Mouse (Mus musculus): ENCODE measurements around the gene Atp10a. TPM values are rescaled to one million over a fixed set of nuclear protein-coding genes. Genes with fewer than 3 reads are reported as not detected.

Atp10a gene
- polyA plus RNA-seq, 1 experiment from 2014 or later, result 0.93 TPM

- no peaks in the 10 kb centered on the region for H3K9me3 ChIP-seq (replicated peaks; ENCODE audit: control insufficient read depth, low read length)
- H3K9ac ChIP-seq (ENCODE audit: low read length), result no peak overlapping the region
- no peak overlapping the region for H3K4me3 ChIP-seq (ENCODE audit: low read depth, low read length)
- ATAC-seq, result no peak
- no peak overlapping the region for H3K4me2 ChIP-seq (ENCODE audit: low read length)
- H3K4me1 ChIP-seq (ENCODE audit: control insufficient read depth, insufficient read depth, low read length), result 0 out of 2 replicates have a peak, but pooled peaks cover 2% of the 10 kb centered on the region
- no peaks in the 10 kb centered on the region for H3K36me3 ChIP-seq (ENCODE audit: control insufficient read depth, insufficient read depth, low read length)
- WGBS, result 83% methylated on average over 6 of the region's 6 CpGs
- no peak for DNase-seq (ENCODE audit: low spot score)
- H3K27ac ChIP-seq (ENCODE audit: low read depth, low read length), result no peak overlapping the region
- no peaks in the 10 kb centered on the region for H3K27me3 ChIP-seq (replicated peaks; ENCODE audit: control insufficient read depth, insufficient read depth, low read length)
Observed at GRCm38 (mm10) chr7:58772048-58772690, 116.2 kb downstream of the Atp10a start.

- no peaks in the 10 kb centered on the region for H3K4me1 ChIP-seq (ENCODE audit: control insufficient read depth, insufficient read depth, low read length)
- no peaks in the 10 kb centered on the region for H3K9me3 ChIP-seq (replicated peaks; ENCODE audit: control insufficient read depth, low read length)
- no peaks in the 10 kb centered on the region for H3K27me3 ChIP-seq (replicated peaks; ENCODE audit: control insufficient read depth, insufficient read depth, low read length)
- no peak overlapping the region for H3K4me3 ChIP-seq (ENCODE audit: low read depth, low read length)
- no peaks in the 10 kb centered on the region for H3K36me3 ChIP-seq (ENCODE audit: control insufficient read depth, insufficient read depth, low read length)
- no peak for DNase-seq (ENCODE audit: low spot score)
- no peak for ATAC-seq
- no peak overlapping the region for H3K4me2 ChIP-seq (ENCODE audit: low read length)
- H3K27ac ChIP-seq (ENCODE audit: low read depth, low read length), result no peak overlapping the region
- no peak overlapping the region for H3K9ac ChIP-seq (ENCODE audit: low read length)
Observed at GRCm38 (mm10) chr7:58779146-58779545, 123.2 kb downstream of the Atp10a start.

GRCm38 (mm10) chr7:58786986-58787385 is 131.0 kb downstream of the Atp10a start:
- ATAC-seq (peak; percentile 69), DNase-seq (ENCODE audit: low spot score) (peak; percentile 64)
- H3K4me3 ChIP-seq (ENCODE audit: low read depth, low read length), result no peak overlapping the region
- H3K36me3 ChIP-seq (ENCODE audit: control insufficient read depth, insufficient read depth, low read length), result no peaks in the 10 kb centered on the region
- no peaks in the 10 kb centered on the region for H3K27me3 ChIP-seq (replicated peaks; ENCODE audit: control insufficient read depth, insufficient read depth, low read length)
- peaks cover 6% of the 10 kb centered on the region; the same call in 1 of the 2 replicates for H3K4me1 ChIP-seq (ENCODE audit: control insufficient read depth, insufficient read depth, low read length)
- H3K4me2 ChIP-seq (ENCODE audit: low read length), result no peak overlapping the region
- no peaks in the 10 kb centered on the region for H3K9me3 ChIP-seq (replicated peaks; ENCODE audit: control insufficient read depth, low read length)
- WGBS, result 65% methylated on average over 4 of the region's 4 CpGs
- 0 out of 2 replicates have a peak overlapping the region, but pooled peaks have one; percentile 52 for H3K27ac ChIP-seq (ENCODE audit: low read depth, low read length)
- H3K9ac ChIP-seq (ENCODE audit: low read length), result no peak overlapping the region

GRCm38 (mm10) chr7:58787585-58787984 is 131.6 kb downstream of the Atp10a start:
- no peak overlapping the region for H3K4me3 ChIP-seq (ENCODE audit: low read depth, low read length)
- no peak overlapping the region for H3K4me2 ChIP-seq (ENCODE audit: low read length)
- no peak overlapping the region for H3K27ac ChIP-seq (ENCODE audit: low read depth, low read length)
- peaks cover 6% of the 10 kb centered on the region; the same call in 1 of the 2 replicates for H3K4me1 ChIP-seq (ENCODE audit: control insufficient read depth, insufficient read depth, low read length)
- H3K36me3 ChIP-seq (ENCODE audit: control insufficient read depth, insufficient read depth, low read length), result no peaks in the 10 kb centered on the region
- no peak for ATAC-seq
- no peak overlapping the region for H3K9ac ChIP-seq (ENCODE audit: low read length)
- DNase-seq (ENCODE audit: low spot score), result no peak
- 30% methylated on average over 3 of the region's 4 CpGs for WGBS
- H3K27me3 ChIP-seq (replicated peaks; ENCODE audit: control insufficient read depth, insufficient read depth, low read length), result no peaks in the 10 kb centered on the region
- H3K9me3 ChIP-seq (replicated peaks; ENCODE audit: control insufficient read depth, low read length), result no peaks in the 10 kb centered on the region

- Histone ChIP-seq H3K9me3 (replicated peaks; ENCODE audit: control insufficient read depth, low read length) (no peaks in the 10 kb centered on the region), H3K27me3 (replicated peaks; ENCODE audit: control insufficient read depth, insufficient read depth, low read length) (no peaks in the 10 kb centered on the region), H3K27ac (ENCODE audit: low read depth, low read length) (peak overlapping the region; percentile 41; the same call in 1 of the 2 replicates), H3K4me2 (ENCODE audit: low read length) (no peak overlapping the region), H3K4me1 (ENCODE audit: control insufficient read depth, insufficient read depth, low read length) (peaks cover 6% of the 10 kb centered on the region; the same call in 1 of the 2 replicates), H3K9ac (ENCODE audit: low read length) (no peak overlapping the region), H3K36me3 (ENCODE audit: control insufficient read depth, insufficient read depth, low read length) (no peaks in the 10 kb centered on the region), H3K4me3 (ENCODE audit: low read depth, low read length) (no peak overlapping the region)
- peak; percentile 56 for DNase-seq (ENCODE audit: low spot score)
- peak; percentile 51; the same call in 1 of the 2 replicates for ATAC-seq
- WGBS, result 51% methylated on average over 7 of the region's 7 CpGs
Observed at GRCm38 (mm10) chr7:58788424-58789261, 132.7 kb downstream of the Atp10a start.

- 93% methylated on average over 6 of the region's 6 CpGs for WGBS
- no peaks in the 10 kb centered on the region for H3K27me3 ChIP-seq (replicated peaks; ENCODE audit: control insufficient read depth, insufficient read depth, low read length)
- H3K4me2 ChIP-seq (ENCODE audit: low read length), result no peak overlapping the region
- no peak overlapping the region for H3K9ac ChIP-seq (ENCODE audit: low read length)
- ATAC-seq (no peak), DNase-seq (ENCODE audit: low spot score) (no peak)
- H3K36me3 ChIP-seq (ENCODE audit: control insufficient read depth, insufficient read depth, low read length), result no peaks in the 10 kb centered on the region
- H3K27ac ChIP-seq (ENCODE audit: low read depth, low read length), result no peak overlapping the region
- no peaks in the 10 kb centered on the region for H3K4me1 ChIP-seq (ENCODE audit: control insufficient read depth, insufficient read depth, low read length)
- H3K4me3 ChIP-seq (ENCODE audit: low read depth, low read length), result no peak overlapping the region
- no peaks in the 10 kb centered on the region for H3K9me3 ChIP-seq (replicated peaks; ENCODE audit: control insufficient read depth, low read length)
Observed at GRCm38 (mm10) chr7:58797281-58797680, 141.3 kb downstream of the Atp10a start.

- no peak overlapping the region for H3K9ac ChIP-seq (ENCODE audit: low read length)
- no peaks in the 10 kb centered on the region for H3K36me3 ChIP-seq (ENCODE audit: control insufficient read depth, insufficient read depth, low read length)
- no peak for DNase-seq (ENCODE audit: low spot score)
- ATAC-seq, result no peak
- no peaks in the 10 kb centered on the region for H3K4me1 ChIP-seq (ENCODE audit: control insufficient read depth, insufficient read depth, low read length)
- H3K27me3 ChIP-seq (replicated peaks; ENCODE audit: control insufficient read depth, insufficient read depth, low read length), result no peaks in the 10 kb centered on the region
- no peak overlapping the region for H3K27ac ChIP-seq (ENCODE audit: low read depth, low read length)
- WGBS, result 91% methylated on average over 7 of the region's 7 CpGs
- H3K4me3 ChIP-seq (ENCODE audit: low read depth, low read length), result no peak overlapping the region
- no peaks in the 10 kb centered on the region for H3K9me3 ChIP-seq (replicated peaks; ENCODE audit: control insufficient read depth, low read length)
- H3K4me2 ChIP-seq (ENCODE audit: low read length), result no peak overlapping the region
Observed at GRCm38 (mm10) chr7:58800916-58801315, 144.9 kb downstream of the Atp10a start.

GRCm38 (mm10) chr7:58801791-58802190 is 145.8 kb downstream of the Atp10a start:
- no peaks in the 10 kb centered on the region for H3K27me3 ChIP-seq (replicated peaks; ENCODE audit: control insufficient read depth, insufficient read depth, low read length)
- no peak overlapping the region for H3K9ac ChIP-seq (ENCODE audit: low read length)
- H3K4me3 ChIP-seq (ENCODE audit: low read depth, low read length), result no peak overlapping the region
- no peaks in the 10 kb centered on the region for H3K4me1 ChIP-seq (ENCODE audit: control insufficient read depth, insufficient read depth, low read length)
- H3K4me2 ChIP-seq (ENCODE audit: low read length), result no peak overlapping the region
- no peaks in the 10 kb centered on the region for H3K9me3 ChIP-seq (replicated peaks; ENCODE audit: control insufficient read depth, low read length)
- DNase-seq (ENCODE audit: low spot score) (no peak), ATAC-seq (no peak)
- no peaks in the 10 kb centered on the region for H3K36me3 ChIP-seq (ENCODE audit: control insufficient read depth, insufficient read depth, low read length)
- WGBS, result 92% methylated on average over 2 of the region's 2 CpGs
- no peak overlapping the region for H3K27ac ChIP-seq (ENCODE audit: low read depth, low read length)

Data from forebrain, embryonic 14.5 days (tissue).